Mouse (Mus musculus) left cerebral cortex, postnatal 36 days (tissue): ENCODE measurements around the gene Olfr281. TPM values are rescaled to one million over a fixed set of nuclear protein-coding genes. Genes with fewer than 3 reads are reported as not detected.

ENCODE experiments used
- DNase-seq, 2 experiments: peaks; one replicate each; pipeline ENCODE4 v3.0.0; 2021 to 2022; ENCODE audit warnings: low spot score in 2 of 2, mixed read lengths in 1 of 2
- intact Hi-C: fragments of 180-260 bp; cut with DNase I; formaldehyde crosslinking; loops from one replicate; pipeline ENCODE4 v1.15.1; 2025
- total RNA-seq, 2 experiments: library from RNA; stranded (reverse); gene quantifications; 2 replicates each; pipeline ENCODE4 v1.2.3; 2021

Olfr281 gene
- total RNA-seq, 2 experiments from 2014 or later, result not detected

- intact Hi-C loops, result no loop called here
- DNase-seq, result no peak
Observed at GRCm38 (mm10) chr15:98482701-98483100, 30.3 kb downstream of the Olfr281 start, which contains the start of gene Lalba. Gene Lalba, minus strand, starts transcription at chr15:98482721.

DNA sequence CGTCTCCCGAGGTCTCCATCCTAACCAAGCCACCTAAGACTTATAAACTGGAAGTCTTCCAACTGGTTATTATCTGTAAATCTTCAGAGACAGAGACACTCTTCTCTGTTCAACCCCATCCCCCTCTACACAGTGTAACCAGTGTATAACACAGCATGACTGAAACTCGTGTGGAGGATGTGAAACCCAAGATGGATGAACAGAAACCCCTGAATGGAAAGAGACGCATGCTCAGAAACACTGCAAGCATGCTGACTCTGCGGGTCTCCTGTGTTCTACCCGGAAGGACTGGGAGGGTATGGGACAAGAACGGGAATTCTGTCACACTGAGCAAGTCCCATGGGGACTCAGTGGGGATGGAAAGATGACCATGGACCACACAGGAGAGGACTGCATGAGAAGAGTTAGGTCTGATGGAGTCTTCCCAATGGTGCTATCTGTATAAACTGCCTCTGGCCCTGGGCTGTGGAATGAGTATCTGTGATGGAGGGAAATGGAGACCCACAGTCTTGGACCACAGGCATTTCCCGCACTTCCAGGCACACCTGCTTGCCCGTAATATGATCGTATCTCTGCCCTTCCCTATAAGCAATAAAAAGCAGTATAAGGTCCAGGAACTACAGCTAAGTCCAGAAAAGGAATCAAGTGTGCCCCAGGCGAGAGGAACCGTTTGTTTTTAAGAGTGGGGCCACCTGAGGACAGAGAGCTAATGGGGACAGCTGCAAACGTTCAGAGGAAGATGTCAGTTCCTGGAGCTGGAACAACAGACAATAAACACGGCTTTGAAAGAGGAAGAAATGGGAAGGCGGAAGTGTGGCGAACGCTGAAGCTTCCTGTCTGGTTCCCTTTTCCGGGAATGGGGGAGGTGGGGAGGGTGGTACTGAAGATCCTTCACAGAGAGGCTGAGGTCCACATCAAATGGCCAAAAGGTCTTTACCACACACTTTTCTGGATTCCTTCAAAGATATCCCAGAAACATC is 31.8 kb downstream of the Olfr281 start:
- DNase-seq, result no peak
- intact Hi-C loops, result no loop called here

DNA sequence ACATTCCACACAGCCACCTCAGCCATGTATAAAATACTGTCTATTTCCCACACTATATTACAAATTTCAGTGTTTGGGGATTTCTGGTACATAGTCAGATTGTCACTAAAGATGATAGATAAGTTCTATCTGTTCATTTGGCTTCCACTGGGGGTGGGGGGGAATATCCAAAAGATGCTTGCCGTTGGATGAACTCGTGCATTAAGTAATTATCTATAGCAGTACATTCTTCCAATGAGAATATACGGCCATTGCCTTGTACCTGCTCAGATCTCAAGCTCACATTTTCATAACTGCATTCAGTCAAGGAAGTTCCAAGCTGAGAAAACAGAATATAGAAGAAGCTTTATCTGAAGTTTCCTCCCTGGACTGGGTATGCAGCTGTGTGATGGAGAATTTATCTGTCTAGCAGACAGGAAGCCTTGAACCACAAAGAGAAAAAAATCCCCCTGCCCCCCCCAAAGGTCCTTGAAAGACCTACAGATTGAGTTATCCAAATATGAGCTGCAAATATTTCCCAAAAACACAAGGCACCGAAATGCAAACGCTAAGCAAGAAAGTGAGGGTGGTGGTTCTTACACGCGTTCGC is 34.1 kb downstream of the Olfr281 start:
- DNase-seq, result no peak
- intact Hi-C loops, result no loop called here

DNA sequence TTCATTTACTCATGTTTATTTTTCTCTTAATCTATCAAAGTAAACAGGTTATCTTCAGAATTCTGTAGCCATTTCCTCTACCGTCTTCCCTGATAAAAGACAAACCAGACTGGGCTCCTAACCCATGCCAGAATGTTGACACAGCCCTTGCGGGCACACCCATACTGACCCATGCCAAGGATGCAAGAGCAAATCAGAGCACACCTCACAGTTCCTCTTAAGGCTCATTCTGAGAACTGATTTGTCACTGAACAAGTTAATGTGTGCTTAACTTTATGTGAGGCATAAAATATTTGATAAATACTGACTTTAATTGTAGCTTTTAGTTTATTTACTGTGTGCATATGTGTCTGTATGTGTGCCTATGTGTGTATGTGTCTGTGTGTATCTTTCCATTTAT is 38.9 kb downstream of the Olfr281 start:
- DNase-seq, result no peak
- intact Hi-C loops, result no loop called here

DNA sequence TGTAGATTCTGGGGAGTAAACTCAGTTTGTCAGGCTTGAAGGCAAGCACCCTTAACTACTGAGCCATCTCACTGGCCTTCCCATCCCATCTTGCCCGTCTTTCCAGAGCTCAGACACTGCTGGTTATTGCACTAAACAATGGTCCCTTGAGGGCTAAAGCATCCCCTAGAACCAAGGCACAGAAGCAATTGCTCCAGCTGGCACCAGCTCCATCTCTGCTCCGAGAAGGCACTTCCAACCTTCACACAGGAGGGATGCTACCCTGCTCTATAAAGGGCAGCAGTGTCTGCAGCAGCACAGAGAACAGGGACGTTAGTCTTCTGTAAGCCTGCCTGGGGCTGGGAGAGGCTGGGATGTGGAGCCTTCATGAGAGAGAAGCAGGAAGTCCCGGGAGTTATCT is 39.7 kb downstream of the Olfr281 start, which contains the start of gene Olfr279:
Gene Olfr279, plus strand, starts transcription at position 301 of the 400 bp plus-strand sequence.
- intact Hi-C loops, result no loop called here
- no peak for DNase-seq

DNA sequence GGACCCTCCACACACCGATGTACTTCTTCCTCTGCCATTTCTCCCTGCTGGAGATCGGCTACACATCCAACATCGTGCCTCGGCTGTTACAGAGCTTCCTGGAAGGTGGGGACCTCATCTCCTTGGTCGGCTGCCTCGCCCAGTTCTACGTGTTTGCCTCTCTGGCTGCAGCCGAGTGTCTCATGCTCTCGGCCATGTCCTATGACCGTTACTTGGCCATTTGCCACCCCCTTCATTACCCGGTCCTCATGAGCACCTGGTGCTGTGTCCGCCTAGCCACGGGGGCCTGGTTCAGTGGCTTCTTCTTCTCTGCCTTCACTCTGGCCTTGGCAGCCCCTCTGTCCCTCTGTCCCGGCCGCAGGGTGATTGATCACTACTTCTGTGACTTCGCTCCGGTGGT is 45.2 kb downstream of the Olfr281 start:
- intact Hi-C loops, result no loop called here

GRCm38 (mm10) chr15:98503317-98503716 is 50.9 kb downstream of the Olfr281 start:
- intact Hi-C loops, result loop anchor here (5.0 kb wide), 1 partner anchor 91 kb away; no protein-coding TSS in a partner anchor

More for the DNA sequence above, 45.2 kb downstream of the Olfr281 start:
- DNase-seq, result no peak

GRCm38 (mm10) chr15:98504514-98504913 is 52.1 kb downstream of the Olfr281 start:
- DNase-seq, result peak in 1 of 2 experiments; percentile 46
- intact Hi-C loops, result loop anchor here (5.0 kb wide), 1 partner anchor 92 kb away; no protein-coding TSS in a partner anchor

More at GRCm38 (mm10) chr15:98503317-98503716, 50.9 kb downstream of the Olfr281 start:
- DNase-seq, result no peak

GRCm38 (mm10) chr15:98506253-98506957 is 54.0 kb downstream of the Olfr281 start:
- no peak for DNase-seq
- intact Hi-C loops, result no loop called here

- intact Hi-C loops, result no loop called here
- no peak for DNase-seq
Observed at GRCm38 (mm10) chr15:98507321-98507720, 54.9 kb downstream of the Olfr281 start.

DNA sequence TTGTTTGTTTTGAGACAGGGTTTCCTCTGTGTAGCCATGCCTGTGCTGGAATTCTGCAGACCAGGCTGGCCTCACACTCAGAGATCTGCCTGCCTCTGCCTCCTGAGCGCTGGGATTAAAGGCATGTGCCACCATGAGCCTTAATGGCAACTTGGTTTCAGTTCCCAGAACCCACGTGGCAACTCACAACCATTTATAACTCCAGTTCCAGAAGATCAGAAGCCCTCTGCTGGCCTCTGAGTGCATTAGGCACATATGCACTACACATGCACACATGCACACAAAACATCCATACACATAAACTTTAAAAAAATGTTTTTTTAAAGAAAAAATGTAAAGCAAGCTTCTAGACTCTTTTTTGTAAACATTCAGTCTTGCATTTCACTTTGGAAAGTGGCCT is 57.0 kb downstream of the Olfr281 start:
- no peak for DNase-seq
- intact Hi-C loops, result no loop called here

Other genes starting within 250 kb of the Olfr281 start
- gene Gm44579, start 231.6 kb upstream of the Olfr281 start, total RNA-seq, result under 1 TPM in 1 of 2 experiments, not detected in 1; 0.15 TPM
- 1 to 10 TPM; 4.8 to 6.2 TPM for gene Olfr287, start 231.5 kb upstream of the Olfr281 start, total RNA-seq
- not detected for gene Olfr286, start 218.1 kb upstream of the Olfr281 start, total RNA-seq
- gene H1fnt, start 195.3 kb upstream of the Olfr281 start, total RNA-seq, result not detected
- 1 to 10 TPM; 6.7 to 7.5 TPM for gene Zfp641, start 156.4 kb upstream of the Olfr281 start, total RNA-seq
- gene Olfr285, start 135.2 kb upstream of the Olfr281 start, total RNA-seq, result not detected
- not detected for gene Olfr284, start 111.6 kb upstream of the Olfr281 start, total RNA-seq
- not detected for gene Olfr283, start 71.6 kb upstream of the Olfr281 start, total RNA-seq
- gene Olfr282, start 21.4 kb upstream of the Olfr281 start, total RNA-seq, result not detected
- gene OR5BS1P, start 17.3 kb downstream of the Olfr281 start, total RNA-seq, result not detected
- not detected for gene Lalba, start 30.1 kb downstream of the Olfr281 start, total RNA-seq
- gene Olfr279, start 39.8 kb downstream of the Olfr281 start, total RNA-seq, result not detected
- gene Kansl2, start 81.7 kb downstream of the Olfr281 start, total RNA-seq, result 10 to 100 TPM; 58.9 to 60.9 TPM
- gene Ccnt1, start 118.3 kb downstream of the Olfr281 start, total RNA-seq, result 10 to 100 TPM; 37.0 to 45.6 TPM
- gene 4930415O20Rik, start 118.4 kb downstream of the Olfr281 start, total RNA-seq, result not detected
- 10 to 100 TPM; 41.5 to 58.4 TPM for gene Adcy6, start 157.5 kb downstream of the Olfr281 start, total RNA-seq
- 100 to 1,000 TPM; 273 to 276 TPM for gene Cacnb3, start 178.3 kb downstream of the Olfr281 start, total RNA-seq
- 10 to 100 TPM; 80.2 to 82.7 TPM for gene Ddx23, start 210.3 kb downstream of the Olfr281 start, total RNA-seq
- 10 to 100 TPM; 29.4 to 32.6 TPM for gene Rnd1, start 224.9 kb downstream of the Olfr281 start, total RNA-seq